Mouse (Mus musculus) liver, adult 10 weeks (tissue): ENCODE data around the gene Crb2. TPM values are rescaled to one million over a fixed set of nuclear protein-coding genes. Genes with fewer than 3 reads are reported as not detected.

Experiments used
- polyA plus RNA-seq: library from polyadenylated mRNA; stranded (reverse); fragments of 350-450 nt; fragmentation: Illumina TruSeq; extraction: RNeasy Lipid Tissue Mini Kit (QIAGEN cat#74804); gene quantifications from one replicate; pipeline ENCODE4 v1.2.3, GENCODE M21; 2014; ENCODE audit warnings: low read depth, low replicate concordance

Gene Crb2
- not detected for polyA plus RNA-seq

DNA sequence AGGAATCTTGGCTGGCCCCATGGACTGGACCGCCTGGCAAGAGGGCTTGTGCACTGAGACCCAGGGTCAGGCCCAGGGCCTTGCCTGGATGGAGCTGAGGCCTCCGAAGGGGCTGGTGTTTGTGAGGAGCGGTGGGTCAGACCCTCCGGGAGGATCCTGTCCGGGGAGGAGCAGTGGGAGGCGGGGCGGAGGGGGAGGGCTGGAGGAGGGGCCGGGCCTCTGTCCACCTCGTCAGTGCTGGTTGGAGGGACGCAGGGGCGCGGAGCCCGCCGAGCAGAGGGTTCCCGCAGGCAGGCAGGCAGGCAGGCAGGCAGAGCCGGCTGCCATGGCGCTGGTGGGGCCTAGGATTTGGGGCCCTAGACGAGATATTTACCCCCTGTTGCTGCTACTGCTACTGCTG, at the start of gene Crb2:
Crb2 (plus strand) TSS at position 234 of the 400 bp plus-strand sequence.

Other genes with a start within 250 kb of the Crb2 start
- gene Strbp, start 72.4 kb upstream of the Crb2 start, polyA plus RNA-seq, result 51.7 TPM